Mouse (Mus musculus) mature B cell (primary cell): ENCODE data around the gene Tceal3.
"Not testable (repeated sequence)": the region's sequence is repeated elsewhere in the genome, so short reads cannot be mapped to it uniquely, and the experiment has no call there.

Experiments
- in situ Hi-C: fragments of 300-500 bp; cut with MboI; formaldehyde crosslinking; loops from 2 replicates; pipeline ENCODE4 v1.14.3; 2019

The Tceal3 gene

GRCm38 (mm10) chrX:136707446-136708167 lies 117.0 kb downstream of the Tceal3 start, which contains the start of gene Tceal1:
TSS of gene Tceal1 (plus strand) at chrX:136707982.
- in situ Hi-C loops: no loop called here

- in situ Hi-C loops: no loop called here
Observed at GRCm38 (mm10) chrX:136708168-136708681, 117.6 kb downstream of the Tceal3 start.

- in situ Hi-C loops: no loop called here
Observed at GRCm38 (mm10) chrX:136708782-136709181, 118.1 kb downstream of the Tceal3 start.

- in situ Hi-C loops: not testable (repeated sequence)
Observed at GRCm38 (mm10) chrX:136714742-136715474, 124.3 kb downstream of the Tceal3 start.
